Mouse (Mus musculus) left cerebral cortex, postnatal 14 days (tissue): ENCODE results near the gene 9230112D13Rik. TPM values are rescaled to one million over a fixed set of nuclear protein-coding genes. Genes with fewer than 3 reads are reported as not detected.

Source experiments
- DNase-seq, 2 experiments: peaks; one replicate each; pipeline ENCODE4 v3.0.0; 2021 to 2022; ENCODE audit warnings: low spot score in 2 of 2, mixed read lengths in 1 of 2
- intact Hi-C: fragments of 180-260 bp; cut with DNase I; formaldehyde crosslinking; loops from one replicate; pipeline ENCODE4 v1.15.1; 2025
- total RNA-seq, 2 experiments: library from RNA; stranded (reverse); gene quantifications; 2 replicates each; pipeline ENCODE4 v1.2.3; 2021

The 9230112D13Rik gene
- total RNA-seq, 2 experiments from 2014 or later, result not detected

- intact Hi-C loops, result no loop called here
- DNase-seq, result no peak
Measured at GRCm38 (mm10) chr14:34544545-34544944, 21.9 kb upstream of the 9230112D13Rik start.

- DNase-seq, result no peak
- intact Hi-C loops, result no loop called here
Measured at GRCm38 (mm10) chr14:34544001-34544400, 21.4 kb upstream of the 9230112D13Rik start.

DNA sequence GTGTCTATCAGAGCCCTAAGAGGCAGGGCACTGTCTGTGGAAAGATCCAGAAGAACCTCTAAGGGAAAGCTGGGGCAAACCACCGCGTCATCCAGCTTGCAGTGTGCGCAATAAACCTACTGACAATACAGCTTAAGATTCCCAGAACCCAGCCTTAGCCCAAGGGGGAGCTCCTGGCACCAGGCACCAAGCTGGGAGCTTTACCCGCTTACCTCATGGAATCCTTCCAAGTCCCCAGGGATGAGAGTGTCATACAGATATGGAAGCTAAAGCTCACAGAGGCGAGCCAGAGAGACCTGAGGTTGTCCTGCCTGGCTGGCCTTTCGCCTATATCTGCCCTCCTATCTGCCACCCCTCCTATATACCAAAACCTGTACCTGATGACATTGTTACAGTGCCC lies 21.0 kb upstream of the 9230112D13Rik start:
- intact Hi-C loops, result no loop called here
- no peak for DNase-seq

DNA sequence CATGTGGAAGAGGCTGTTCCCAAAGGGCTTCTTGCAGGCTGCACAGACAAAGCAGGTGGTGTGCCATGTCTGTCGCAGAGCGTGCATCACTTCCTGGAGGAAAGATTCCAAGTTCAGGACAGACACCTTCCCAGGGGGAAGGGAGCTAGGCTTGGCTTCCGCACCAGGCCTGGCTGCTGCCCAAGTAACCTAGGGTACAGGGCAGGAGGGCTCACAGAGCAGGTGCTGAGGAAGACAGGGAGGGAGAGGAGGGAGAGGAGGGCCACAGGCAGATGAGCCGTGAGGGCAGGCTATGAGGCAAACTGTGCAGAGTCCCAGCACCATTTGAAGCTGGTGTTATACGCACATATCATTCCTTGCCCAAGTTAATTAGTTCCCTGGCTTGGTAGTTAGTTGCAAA lies 19.3 kb upstream of the 9230112D13Rik start:
- no peak for DNase-seq
- intact Hi-C loops, result no loop called here

GRCm38 (mm10) chr14:34540685-34541162 lies 18.1 kb upstream of the 9230112D13Rik start:
- intact Hi-C loops, result no loop called here
- DNase-seq, result no peak

GRCm38 (mm10) chr14:34535883-34536282 lies 13.3 kb upstream of the 9230112D13Rik start:
- intact Hi-C loops, result no loop called here
- no peak for DNase-seq

- DNase-seq, result no peak
- intact Hi-C loops, result no loop called here
Measured at GRCm38 (mm10) chr14:34533537-34533936, 10.9 kb upstream of the 9230112D13Rik start.

DNA sequence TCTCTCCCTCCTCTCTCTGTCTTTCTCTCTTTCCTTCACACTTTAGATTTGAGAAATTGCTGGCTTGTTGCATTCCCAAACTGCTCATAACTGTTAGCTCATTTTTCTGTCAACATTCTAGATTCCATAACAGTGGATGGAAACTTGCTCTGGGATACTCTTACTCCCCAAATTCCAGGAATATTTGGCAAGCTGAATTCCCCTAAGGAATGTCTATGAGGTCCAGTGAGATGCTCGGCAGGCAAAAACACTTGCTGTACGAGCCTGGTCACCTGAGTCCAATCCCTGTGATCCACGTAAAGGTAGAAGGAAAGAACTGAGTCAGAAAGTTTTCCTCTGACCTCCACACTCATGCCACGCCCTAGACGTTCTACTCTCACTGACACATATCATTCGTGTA lies 9.9 kb upstream of the 9230112D13Rik start:
- no peak for DNase-seq
- intact Hi-C loops, result no loop called here

DNA sequence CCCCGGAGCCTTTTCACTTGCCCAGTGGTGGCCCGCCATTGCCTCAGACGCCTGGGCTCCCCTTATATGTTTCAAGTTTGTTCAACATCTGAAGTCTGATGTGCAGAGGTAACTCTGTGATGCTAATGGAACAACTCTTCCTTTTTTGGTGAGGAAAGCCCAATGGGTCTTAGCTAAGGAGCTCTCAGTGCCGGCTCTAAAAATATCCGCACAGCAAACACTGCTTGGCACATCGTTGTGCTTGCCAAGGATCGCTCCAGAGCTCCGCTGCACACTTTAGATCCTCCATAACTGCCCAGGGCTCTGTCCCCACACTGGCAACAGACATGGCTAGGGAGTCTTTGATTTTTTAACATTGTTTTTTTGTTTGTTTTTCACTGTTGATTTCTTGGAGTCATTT lies 6.2 kb upstream of the 9230112D13Rik start:
- intact Hi-C loops, result no loop called here

GRCm38 (mm10) chr14:34517959-34518544 lies 4.5 kb downstream of the 9230112D13Rik start:
- intact Hi-C loops, result no loop called here
- no peak for DNase-seq

More for the DNA sequence above, 6.2 kb upstream of the 9230112D13Rik start:
- DNase-seq, result no peak

GRCm38 (mm10) chr14:34516960-34517577 lies 5.5 kb downstream of the 9230112D13Rik start:
- no peak for DNase-seq
- intact Hi-C loops, result no loop called here

GRCm38 (mm10) chr14:34515860-34516259 lies 6.7 kb downstream of the 9230112D13Rik start:
- DNase-seq, result no peak
- intact Hi-C loops, result no loop called here

GRCm38 (mm10) chr14:34514120-34514519 lies 8.5 kb downstream of the 9230112D13Rik start:
- intact Hi-C loops, result no loop called here
- DNase-seq, result no peak

DNA sequence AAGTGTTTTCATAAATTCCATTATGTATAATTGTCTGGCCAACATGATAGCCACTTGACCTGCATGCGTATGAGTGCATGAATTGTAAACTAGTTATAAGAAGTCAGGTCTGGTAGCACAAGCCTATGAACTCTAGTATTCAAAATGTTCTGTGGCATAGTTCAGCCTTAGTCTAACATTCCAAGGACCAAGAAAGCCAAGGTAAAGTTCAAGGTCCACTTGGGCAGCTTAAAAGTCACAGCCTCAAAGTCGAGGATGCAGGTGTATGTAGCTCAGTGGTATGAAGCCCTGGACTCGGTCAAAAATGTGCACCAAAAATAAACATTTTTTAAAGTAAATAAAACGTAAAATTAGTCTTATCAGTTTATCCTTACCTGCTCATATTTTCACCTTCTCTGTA lies 10.0 kb downstream of the 9230112D13Rik start:
- DNase-seq, result no peak
- intact Hi-C loops, result no loop called here

DNA sequence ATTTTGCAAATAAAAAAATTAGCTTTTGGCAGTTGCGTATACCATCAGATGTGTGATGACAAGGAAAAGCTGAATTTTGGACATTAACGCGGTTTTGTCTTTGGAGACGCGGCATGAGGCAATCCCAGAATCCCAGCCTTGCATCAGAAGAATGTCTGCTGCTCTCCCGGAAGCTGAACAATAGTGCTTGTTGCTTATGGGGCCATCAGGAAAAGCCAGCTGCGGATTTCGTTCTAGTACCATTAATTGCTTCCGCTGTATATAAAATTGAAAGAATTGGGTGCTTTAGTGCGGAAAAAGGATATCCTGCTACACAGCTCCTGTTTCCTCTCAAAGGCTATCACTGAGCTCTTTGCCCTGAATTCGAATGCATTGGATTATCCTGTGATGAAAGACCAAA lies 10.7 kb downstream of the 9230112D13Rik start:
- intact Hi-C loops, result no loop called here
- DNase-seq, result no peak

DNA sequence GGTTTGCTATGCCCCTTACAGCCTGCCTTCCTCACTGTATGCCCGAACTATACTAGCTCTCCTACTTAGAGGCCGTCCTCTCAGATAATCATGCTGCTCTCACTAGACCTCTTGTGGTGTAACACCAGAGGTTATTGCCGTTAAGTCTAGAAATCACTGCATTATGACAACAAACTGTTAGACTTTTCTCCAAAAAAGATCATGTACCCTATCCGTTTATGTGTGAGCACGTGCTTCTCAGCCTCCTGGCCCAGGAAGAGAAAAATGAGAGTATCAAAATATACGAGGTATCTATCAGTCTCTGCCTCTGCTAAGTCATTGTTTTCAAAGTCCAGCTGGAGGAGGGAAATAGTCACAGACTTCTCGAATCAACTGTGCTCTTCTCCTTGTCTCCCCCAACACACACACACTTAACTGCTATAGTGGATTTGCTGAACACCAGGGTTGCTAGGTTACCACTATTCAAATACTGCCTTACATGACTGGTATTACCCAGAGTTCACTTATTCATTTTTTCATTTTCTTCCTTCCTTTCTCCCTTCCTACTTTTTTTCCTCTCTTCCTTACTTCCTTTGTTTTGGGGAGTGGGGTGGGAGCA lies 13.7 kb downstream of the 9230112D13Rik start:
- intact Hi-C loops, result no loop called here
- no peak for DNase-seq

- intact Hi-C loops, result no loop called here
- no peak for DNase-seq
Measured at GRCm38 (mm10) chr14:34508187-34508840, 14.3 kb downstream of the 9230112D13Rik start.

DNA sequence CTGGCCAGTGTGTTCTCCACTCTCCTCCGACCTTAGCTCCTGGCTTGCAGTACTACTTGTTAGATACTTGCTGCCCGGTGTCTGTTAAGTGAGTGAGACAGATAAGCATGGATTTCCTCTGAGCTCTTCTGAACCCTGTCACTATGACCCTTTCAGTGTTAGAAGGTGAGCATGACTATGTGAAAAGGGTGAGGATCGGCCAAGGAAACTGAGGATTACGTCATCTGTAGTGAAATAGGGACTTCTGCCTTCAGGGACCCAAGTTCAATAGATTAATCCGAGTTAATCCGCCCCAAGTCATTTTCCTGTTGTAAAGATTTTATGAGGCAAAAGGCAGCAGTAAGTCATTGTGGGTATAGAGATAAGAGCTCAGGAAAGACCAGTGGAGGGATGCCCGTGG lies 17.3 kb downstream of the 9230112D13Rik start:
- no peak for DNase-seq
- intact Hi-C loops, result no loop called here

DNA sequence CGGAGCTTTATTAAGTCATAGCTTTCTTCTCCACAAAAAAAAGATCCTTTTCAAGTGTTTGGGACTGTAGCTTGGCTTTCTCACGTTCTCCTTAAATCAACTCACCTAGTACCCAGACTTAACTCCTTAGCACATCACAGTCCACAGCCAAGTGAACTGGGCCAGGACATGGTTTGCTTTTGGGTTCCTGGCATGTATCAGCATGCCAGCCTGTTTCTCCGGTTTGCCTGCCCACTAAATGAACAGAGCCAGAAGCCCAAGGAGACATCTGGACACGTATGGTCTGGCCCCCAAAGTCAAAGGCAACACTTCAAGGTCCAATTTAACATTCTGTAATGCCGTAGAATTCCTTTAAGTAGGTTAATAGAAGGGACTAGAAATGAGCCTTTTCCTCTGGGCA lies 18.2 kb downstream of the 9230112D13Rik start:
- intact Hi-C loops, result loop anchor here (5.0 kb wide), 2 partner anchors 43 to 192 kb away; partner anchors contain the start of genes Glud1 and Shld2
- DNase-seq, result no peak

- DNase-seq, result no peak
- intact Hi-C loops, result loop anchor here (5.0 kb wide), 2 partner anchors 44 to 191 kb away; partner anchors contain the start of genes Glud1 and Shld2
Measured at GRCm38 (mm10) chr14:34503759-34504158, 18.8 kb downstream of the 9230112D13Rik start.
